Mouse (Mus musculus): Measurements from ENCODE around the gene Usp38. TPM values are rescaled to one million over a fixed set of nuclear protein-coding genes. Genes with fewer than 3 reads are reported as not detected.
A peak's percentile ranks its signal among the peaks of the same experiment; 100 is the strongest.

Usp38 gene
- total RNA-seq, 2 experiments from 2014 or later: 23.3 to 26.0 TPM

- Histone ChIP-seq H3K27ac (no peak overlapping the region), H3K4me3 (no peak overlapping the region)
- DNase-seq (ENCODE audit: low spot score in 2 of 2): no peak
- no peak for TF ChIP-seq CTCF (conservative IDR thresholded peaks at IDR 0.05)
Measured at GRCm38 (mm10) chr8:80952973-80953372, 61.8 kb downstream of the Usp38 start.

- DNase-seq (ENCODE audit: low spot score in 2 of 2): no peak
- TF ChIP-seq CTCF (conservative IDR thresholded peaks at IDR 0.05): no peak
Measured at GRCm38 (mm10) chr8:80952235-80952915, 62.4 kb downstream of the Usp38 start.

GRCm38 (mm10) chr8:80948405-80949183, 66.1 kb downstream of the Usp38 start:
- Histone ChIP-seq H3K4me3 (no peak overlapping the region), H3K27ac (no peak overlapping the region)
- no peak for DNase-seq (ENCODE audit: low spot score in 2 of 2)
- TF ChIP-seq CTCF (conservative IDR thresholded peaks at IDR 0.05): no peak

More at GRCm38 (mm10) chr8:80952235-80952915, 62.4 kb downstream of the Usp38 start:
- peak overlapping the region; percentile 11; the same call in 1 of the 2 replicates for H3K27ac ChIP-seq
- H3K4me3 ChIP-seq: no peak overlapping the region

- H3K27ac ChIP-seq: no peak overlapping the region
- no peak for DNase-seq (ENCODE audit: low spot score in 2 of 2)
- no peak overlapping the region for H3K4me3 ChIP-seq
- no peak for TF ChIP-seq CTCF (conservative IDR thresholded peaks at IDR 0.05)
Measured at GRCm38 (mm10) chr8:80943742-80944141, 71.0 kb downstream of the Usp38 start.

GRCm38 (mm10) chr8:80941621-80942020, 73.1 kb downstream of the Usp38 start:
- no peak for TF ChIP-seq CTCF (conservative IDR thresholded peaks at IDR 0.05)
- DNase-seq (ENCODE audit: low spot score in 2 of 2): no peak
- no peak overlapping the region for H3K27ac ChIP-seq
- H3K4me3 ChIP-seq: no peak overlapping the region

- no peak overlapping the region for H3K27ac ChIP-seq
- no peak for TF ChIP-seq CTCF (conservative IDR thresholded peaks at IDR 0.05)
- H3K4me3 ChIP-seq: no peak overlapping the region
- no peak for DNase-seq (ENCODE audit: low spot score in 2 of 2)
Measured at GRCm38 (mm10) chr8:80937814-80938650, 76.7 kb downstream of the Usp38 start.

Other genes with a start within 250 kb of the Usp38 start
- gene Gab1, start 134.4 kb downstream of the Usp38 start, total RNA-seq (2021): 10 to 100 TPM; 14.8 to 17.5 TPM

Measured in layer of hippocampus, adult 2 months (tissue).